Mouse (Mus musculus): Measurements from ENCODE around the gene Olfr59. TPM values are rescaled to one million over a fixed set of nuclear protein-coding genes. Genes with fewer than 3 reads are reported as not detected.

Gene Olfr59
- under 1 TPM in 1 of 2 experiments, not detected in 1; 0.11 TPM for polyA plus RNA-seq (2017; shearing (Covaris generic))

- no peak for ATAC-seq
Measured at GRCm38 (mm10) chr11:74283436-74283835, at the start of gene Olfr59. Gene Olfr59, plus strand, starts transcription at chr11:74283736.

GRCm38 (mm10) chr11:74241201-74241600 lies 42.3 kb upstream of the Olfr59 start:
- ATAC-seq = no peak

- ATAC-seq = no peak
Measured at GRCm38 (mm10) chr11:74259508-74259907, 24.0 kb upstream of the Olfr59 start, which contains the start of gene Olfr406. Gene Olfr406, plus strand, starts transcription at chr11:74259808.

DNA sequence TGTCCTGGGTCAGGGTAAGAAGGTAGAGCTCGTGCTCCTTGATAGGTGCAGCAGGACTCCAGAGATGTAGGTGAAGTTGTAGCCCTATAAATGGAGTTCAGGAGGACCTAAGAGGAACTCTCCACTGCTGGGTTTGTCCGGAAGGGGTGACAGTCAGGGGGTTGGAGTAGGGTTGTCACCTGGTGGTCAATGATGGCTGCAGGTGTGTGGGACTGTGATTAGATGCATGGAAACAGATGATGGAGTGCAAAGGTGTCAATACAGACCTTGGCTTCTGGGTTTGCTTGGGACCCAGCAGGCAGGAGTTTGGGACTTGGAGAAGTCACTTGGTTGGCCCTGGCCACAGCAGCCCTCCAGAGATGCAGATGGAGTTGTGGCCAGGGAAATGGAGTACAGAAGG lies 3.7 kb downstream of the Olfr59 start:
- no peak for ATAC-seq

DNA sequence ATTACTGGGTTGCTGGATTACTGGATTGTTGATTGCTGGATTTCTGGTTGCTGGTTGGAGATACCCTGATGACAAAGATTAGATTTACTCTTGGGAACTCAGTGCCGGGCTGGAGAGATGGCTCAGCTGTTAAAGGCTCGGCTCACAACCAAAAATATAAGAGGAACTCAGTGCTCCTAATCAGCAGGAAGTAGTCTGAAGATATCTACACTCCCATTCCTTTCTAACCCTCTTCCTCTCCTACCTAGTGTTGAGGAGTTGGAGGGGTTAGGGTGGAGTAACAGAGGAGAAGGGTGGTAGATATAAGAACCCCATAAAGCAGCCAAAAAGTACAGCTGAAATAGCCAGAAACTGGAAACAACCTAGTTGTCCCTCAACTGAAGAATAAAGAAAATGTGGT lies 42.5 kb downstream of the Olfr59 start:
- no peak for ATAC-seq

DNA sequence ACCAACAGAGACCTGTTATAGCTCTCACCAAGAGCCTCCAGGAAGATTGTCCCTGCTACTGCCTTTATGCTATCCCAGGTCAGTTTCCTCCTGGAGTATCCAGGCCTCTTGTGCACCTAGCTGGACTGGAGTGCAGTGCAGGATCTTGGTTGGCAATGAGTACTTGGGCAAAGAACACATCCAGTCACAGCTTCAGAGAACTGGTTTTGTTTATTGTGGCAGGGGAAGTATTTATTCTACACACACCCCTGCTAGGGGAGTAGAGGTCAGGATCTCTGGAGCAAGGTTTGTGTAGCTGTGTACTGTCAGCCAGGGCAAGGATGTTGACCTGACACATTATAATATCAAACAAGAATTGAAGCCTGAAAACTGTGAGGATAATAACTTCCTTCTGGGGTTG lies 45.2 kb downstream of the Olfr59 start:
- ATAC-seq = no peak

DNA sequence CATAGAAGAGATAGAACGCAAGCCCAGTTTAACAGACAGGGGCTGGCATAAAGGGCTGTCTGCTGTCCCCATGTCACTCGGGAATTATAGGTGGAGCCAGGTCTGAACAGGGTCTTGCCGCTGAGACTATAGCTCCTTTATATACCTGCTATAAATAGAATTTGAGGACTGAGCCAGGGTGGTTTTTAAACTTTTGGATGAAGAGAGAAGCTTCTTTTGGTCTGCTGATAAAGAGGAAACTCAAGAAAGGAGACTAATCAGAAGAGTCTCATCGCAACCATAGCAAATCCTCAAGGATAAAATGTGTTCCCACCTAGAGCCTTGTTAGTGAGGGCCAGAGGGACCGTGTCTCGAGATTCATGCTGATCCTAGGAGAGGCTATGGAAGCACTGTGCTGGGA lies 54.4 kb downstream of the Olfr59 start, which contains the start of gene Olfr410:
Gene Olfr410, minus strand, starts transcription at position 101 of the 400 bp plus-strand sequence.
- no peak for ATAC-seq

Other genes starting within 250 kb of the Olfr59 start
- not detected for gene Olfr139, start 227.2 kb upstream of the Olfr59 start, polyA plus RNA-seq (2017; shearing (Covaris generic))
- gene Olfr399, start 227.1 kb upstream of the Olfr59 start, polyA plus RNA-seq (2017; shearing (Covaris generic)) = not detected
- gene Zfp616, start 213.8 kb upstream of the Olfr59 start, polyA plus RNA-seq (2017; shearing (Covaris generic)) = not detected
- not detected for gene Olfr401, start 170.0 kb upstream of the Olfr59 start, polyA plus RNA-seq (2017; shearing (Covaris generic))
- not detected for gene Olfr402, start 130.2 kb upstream of the Olfr59 start, polyA plus RNA-seq (2017; shearing (Covaris generic))
- gene Olfr403, start 97.5 kb upstream of the Olfr59 start, polyA plus RNA-seq (2017; shearing (Covaris generic)) = not detected
- gene Olfr43, start 72.4 kb upstream of the Olfr59 start, polyA plus RNA-seq (2017; shearing (Covaris generic)) = not detected
- gene Olfr406, start 23.9 kb upstream of the Olfr59 start, polyA plus RNA-seq (2017; shearing (Covaris generic)) = not detected
- not detected for gene Olfr410, start 54.3 kb downstream of the Olfr59 start, polyA plus RNA-seq (2017; shearing (Covaris generic))
- gene Olfr411, start 68.9 kb downstream of the Olfr59 start, polyA plus RNA-seq (2017; shearing (Covaris generic)) = not detected
- not detected for gene Olfr412, start 78.3 kb downstream of the Olfr59 start, polyA plus RNA-seq (2017; shearing (Covaris generic))